Mouse (Mus musculus): ENCODE measurements around the gene Glis1. TPM values are rescaled to one million over a fixed set of nuclear protein-coding genes. Genes with fewer than 3 reads are reported as not detected.
"Not testable (repeated sequence)": the region's sequence is repeated elsewhere in the genome, so short reads cannot be mapped to it uniquely, and the experiment has no call there.

The Glis1 gene
- polyA plus RNA-seq, 1 experiment from 2014 or later: 0.29 TPM

GRCm38 (mm10) chr4:107580883-107581282 lies 146.5 kb downstream of the Glis1 start:
- H3K4me1 ChIP-seq (replicated peaks): no peaks in the 10 kb centered on the region
- no peak overlapping the region for H3K4me3 ChIP-seq
- H3K27ac ChIP-seq: no peak overlapping the region
- peaks cover 4% of the 10 kb centered on the region; the same call in 1 of the 2 replicates for H3K27me3 ChIP-seq
- H3K4me2 ChIP-seq: no peak overlapping the region
- no peak overlapping the region for H3K9ac ChIP-seq
- H3K36me3 ChIP-seq: no peaks in the 10 kb centered on the region
- H3K9me3 ChIP-seq (replicated peaks): no peaks in the 10 kb centered on the region
- no peak for ATAC-seq (replicated peaks; ENCODE audit: insufficient number of reproducible peaks, insufficient read depth, low FRiP score, low read depth)
- WGBS: 79% methylated on average over 11 of the region's 11 CpGs

GRCm38 (mm10) chr4:107586391-107586790 lies 152.0 kb downstream of the Glis1 start:
- H3K4me1 ChIP-seq (replicated peaks): no peaks in the 10 kb centered on the region
- no peaks in the 10 kb centered on the region for H3K36me3 ChIP-seq
- no peak for ATAC-seq (replicated peaks; ENCODE audit: insufficient number of reproducible peaks, insufficient read depth, low FRiP score, low read depth)
- no peak overlapping the region for H3K9ac ChIP-seq
- H3K4me2 ChIP-seq: no peak overlapping the region
- H3K27me3 ChIP-seq: 0 out of 2 replicates have a peak, but pooled peaks cover 4% of the 10 kb centered on the region
- no peaks in the 10 kb centered on the region for H3K9me3 ChIP-seq (replicated peaks)
- WGBS: 65% methylated on average over 5 of the region's 5 CpGs
- H3K27ac ChIP-seq: no peak overlapping the region
- no peak overlapping the region for H3K4me3 ChIP-seq

- Histone ChIP-seq H3K27me3 (no peaks in the 10 kb centered on the region), H3K4me1 (replicated peaks) (no peaks in the 10 kb centered on the region), H3K36me3 (no peaks in the 10 kb centered on the region), H3K4me2 (no peak overlapping the region), H3K4me3 (no peak overlapping the region), H3K9me3 (replicated peaks) (no peaks in the 10 kb centered on the region), H3K9ac (no peak overlapping the region), H3K27ac (no peak overlapping the region)
- no peak for ATAC-seq (replicated peaks; ENCODE audit: insufficient number of reproducible peaks, insufficient read depth, low FRiP score, low read depth)
- 79% methylated on average over 7 of the region's 7 CpGs for WGBS
Observed at GRCm38 (mm10) chr4:107588637-107589036, 154.2 kb downstream of the Glis1 start.

- Histone ChIP-seq H3K4me3 (no peak overlapping the region), H3K27ac (no peak overlapping the region), H3K36me3 (no peaks in the 10 kb centered on the region), H3K9me3 (replicated peaks) (no peaks in the 10 kb centered on the region), H3K4me2 (no peak overlapping the region), H3K27me3 (no peaks in the 10 kb centered on the region), H3K4me1 (replicated peaks) (no peaks in the 10 kb centered on the region), H3K9ac (no peak overlapping the region)
- 79% methylated on average over 8 of the region's 8 CpGs for WGBS
- ATAC-seq (replicated peaks; ENCODE audit: insufficient number of reproducible peaks, insufficient read depth, low FRiP score, low read depth): no peak
Observed at GRCm38 (mm10) chr4:107589046-107589445, 154.7 kb downstream of the Glis1 start.

- H3K4me3 ChIP-seq: no peak overlapping the region
- H3K27me3 ChIP-seq: no peaks in the 10 kb centered on the region
- no peaks in the 10 kb centered on the region for H3K36me3 ChIP-seq
- no peaks in the 10 kb centered on the region for H3K9me3 ChIP-seq (replicated peaks)
- H3K4me2 ChIP-seq: no peak overlapping the region
- H3K4me1 ChIP-seq (replicated peaks): peaks cover 3% of the 10 kb centered on the region; the same call in 1 of the 2 replicates
- no peak for ATAC-seq (replicated peaks; ENCODE audit: insufficient number of reproducible peaks, insufficient read depth, low FRiP score, low read depth)
- WGBS: 71% methylated on average over 14 of the region's 14 CpGs
- no peak overlapping the region for H3K27ac ChIP-seq
- no peak overlapping the region for H3K9ac ChIP-seq
Observed at GRCm38 (mm10) chr4:107590805-107591534, 156.6 kb downstream of the Glis1 start.

- Histone ChIP-seq H3K4me1 (replicated peaks) (peaks cover 19% of the 10 kb centered on the region), H3K4me2 (no peak overlapping the region), H3K4me3 (no peak overlapping the region), H3K9me3 (replicated peaks) (no peaks in the 10 kb centered on the region), H3K9ac (no peak overlapping the region), H3K27me3 (no peaks in the 10 kb centered on the region), H3K27ac (no peak overlapping the region), H3K36me3 (no peaks in the 10 kb centered on the region)
- whole genome bisulfite sequencing: 80% methylated on average over 4 of the region's 4 CpGs
- ATAC-seq (replicated peaks; ENCODE audit: insufficient number of reproducible peaks, insufficient read depth, low FRiP score, low read depth): no peak
Observed at GRCm38 (mm10) chr4:107593426-107593825, 159.0 kb downstream of the Glis1 start.

- Histone ChIP-seq H3K9ac (no peak overlapping the region), H3K27me3 (0 out of 2 replicates have a peak, but pooled peaks cover 4% of the 10 kb centered on the region), H3K36me3 (no peaks in the 10 kb centered on the region), H3K4me1 (replicated peaks) (peaks cover 19% of the 10 kb centered on the region), H3K27ac (peak overlapping the region; percentile 48; the same call in 1 of the 2 replicates), H3K4me2 (peak overlapping the region; percentile 14; the same call in 1 of the 2 replicates), H3K4me3 (no peak overlapping the region), H3K9me3 (replicated peaks) (no peaks in the 10 kb centered on the region)
- WGBS: 36% methylated on average over 9 of the region's 9 CpGs
- no peak for ATAC-seq (replicated peaks; ENCODE audit: insufficient number of reproducible peaks, insufficient read depth, low FRiP score, low read depth)
Observed at GRCm38 (mm10) chr4:107597226-107597897, 163.0 kb downstream of the Glis1 start.

GRCm38 (mm10) chr4:107597898-107598580 lies 163.6 kb downstream of the Glis1 start:
- Histone ChIP-seq H3K4me2 (peak overlapping the region; percentile 14; the same call in 1 of the 2 replicates), H3K27ac (peak overlapping the region; percentile 48), H3K27me3 (0 out of 2 replicates have a peak, but pooled peaks cover 4% of the 10 kb centered on the region), H3K4me1 (replicated peaks) (peaks cover 19% of the 10 kb centered on the region), H3K9me3 (replicated peaks) (no peaks in the 10 kb centered on the region), H3K4me3 (no peak overlapping the region), H3K36me3 (no peaks in the 10 kb centered on the region), H3K9ac (no peak overlapping the region)
- WGBS: 10% methylated on average over 10 of the region's 10 CpGs
- peak; percentile 79; the same call in 1 of the 2 replicates for ATAC-seq (replicated peaks; ENCODE audit: insufficient number of reproducible peaks, insufficient read depth, low FRiP score, low read depth)

GRCm38 (mm10) chr4:107598581-107598958 lies 164.2 kb downstream of the Glis1 start:
- H3K9me3 ChIP-seq (replicated peaks); H3K36me3 ChIP-seq; H3K4me3 ChIP-seq; H3K9ac ChIP-seq; H3K27ac ChIP-seq; H3K27me3 ChIP-seq; H3K4me2 ChIP-seq; ATAC-seq (replicated peaks; ENCODE audit: insufficient number of reproducible peaks, insufficient read depth, low FRiP score, low read depth): not testable (repeated sequence)
- 79% methylated on average over 5 of the region's 5 CpGs for WGBS
- peaks cover 19% of the 10 kb centered on the region for H3K4me1 ChIP-seq (replicated peaks)

GRCm38 (mm10) chr4:107602284-107602683 lies 167.9 kb downstream of the Glis1 start:
- WGBS: 81% methylated on average over 7 of the region's 7 CpGs
- Histone ChIP-seq H3K27me3 (peaks cover 28% of the 10 kb centered on the region; the same call in 1 of the 2 replicates), H3K4me3 (no peak overlapping the region), H3K9me3 (replicated peaks) (no peaks in the 10 kb centered on the region), H3K4me2 (no peak overlapping the region), H3K36me3 (no peaks in the 10 kb centered on the region), H3K27ac (no peak overlapping the region), H3K9ac (no peak overlapping the region), H3K4me1 (replicated peaks) (peaks cover 18% of the 10 kb centered on the region)
- ATAC-seq (replicated peaks; ENCODE audit: insufficient number of reproducible peaks, insufficient read depth, low FRiP score, low read depth): no peak

- Histone ChIP-seq H3K36me3 (no peaks in the 10 kb centered on the region), H3K9ac (no peak overlapping the region), H3K4me2 (no peak overlapping the region), H3K4me1 (replicated peaks) (peaks cover 13% of the 10 kb centered on the region), H3K27me3 (peaks cover 31% of the 10 kb centered on the region; the same call in 1 of the 2 replicates), H3K4me3 (no peak overlapping the region), H3K9me3 (replicated peaks) (no peaks in the 10 kb centered on the region), H3K27ac (no peak overlapping the region)
- 65% methylated on average over 14 of the region's 14 CpGs for WGBS
- ATAC-seq (replicated peaks; ENCODE audit: insufficient number of reproducible peaks, insufficient read depth, low FRiP score, low read depth): 0 out of 2 replicates have a peak, but pooled peaks have one; percentile 23
Observed at GRCm38 (mm10) chr4:107602787-107603186, 168.4 kb downstream of the Glis1 start.
